Mouse (Mus musculus): ENCODE measurements at regions not wholly inside any gene's neighbourhood (a gene's known extent, or its start where the extent isn't known, plus 50 kb on each side); places are given as distances from the start of the nearest gene placed in this dataset.
A peak's percentile ranks its signal among the peaks of the same experiment; 100 is the strongest.

DNA sequence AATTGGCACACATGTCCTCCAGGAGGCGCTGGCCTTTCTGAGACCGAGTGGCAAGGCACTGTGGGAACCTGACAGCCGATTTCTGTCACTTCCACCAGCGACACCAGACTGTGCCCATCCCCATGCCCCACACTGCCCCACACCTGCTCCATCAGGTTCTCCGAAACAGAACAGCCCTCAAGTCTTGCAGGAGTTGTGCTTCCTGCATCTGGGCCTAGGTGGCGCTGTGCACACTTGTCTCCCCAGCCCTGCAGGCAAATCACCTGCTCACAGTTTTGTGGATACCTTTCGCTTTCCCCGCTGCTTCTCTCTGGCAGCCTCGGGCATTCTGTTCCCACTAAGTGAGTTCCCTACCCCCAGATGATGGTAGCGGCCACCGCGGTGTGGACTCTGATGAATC lies 112.9 kb upstream of the Wnt4 start:
- peak; percentile 77 for ATAC-seq (ENCODE audit: insufficient number of reproducible peaks, low FRiP score, low TSS enrichment)

DNA sequence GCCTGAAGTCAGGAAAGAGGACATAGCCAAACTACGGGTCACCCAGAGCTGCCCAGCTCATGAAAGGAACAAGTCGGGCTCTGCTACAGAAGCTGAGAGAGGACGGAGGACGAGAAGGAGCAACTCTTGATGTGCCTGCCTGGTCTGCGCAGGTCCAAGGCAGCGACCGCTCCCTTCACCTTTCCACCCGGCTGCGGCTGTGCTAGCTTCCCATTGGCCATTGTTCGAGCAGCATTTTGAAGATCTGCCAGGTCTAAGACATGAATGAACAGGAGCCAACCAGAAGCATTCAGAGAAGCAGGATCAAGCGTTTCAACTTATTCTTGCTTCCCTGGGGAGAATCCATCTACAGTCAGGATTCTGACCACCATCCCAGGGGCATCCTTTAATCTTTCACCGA lies 113.3 kb upstream of the Wnt4 start:
- ATAC-seq (ENCODE audit: insufficient number of reproducible peaks, low FRiP score, low TSS enrichment) = no peak

DNA sequence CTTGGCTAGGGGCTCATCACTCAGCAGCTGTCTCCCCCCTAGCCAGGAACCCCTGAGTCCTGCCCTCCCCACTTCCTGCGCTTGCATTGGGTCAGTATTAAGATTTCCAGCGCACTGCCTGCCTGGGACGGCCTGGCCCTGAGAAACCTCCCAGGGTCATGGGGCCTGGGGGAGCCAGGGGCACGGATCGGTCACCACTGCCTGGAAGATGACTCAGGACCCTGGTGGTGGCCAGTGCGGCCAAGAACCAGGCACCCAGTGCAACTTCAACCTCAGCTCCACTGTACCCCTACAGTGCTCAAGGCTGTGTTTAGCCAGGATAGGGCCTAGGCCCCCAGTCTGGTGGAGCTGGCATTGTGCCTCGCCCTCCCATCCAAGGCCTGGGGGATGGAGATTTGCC lies 111.9 kb upstream of the Zbtb40 start:
- no peak for ATAC-seq (ENCODE audit: insufficient number of reproducible peaks, low FRiP score, low TSS enrichment)

DNA sequence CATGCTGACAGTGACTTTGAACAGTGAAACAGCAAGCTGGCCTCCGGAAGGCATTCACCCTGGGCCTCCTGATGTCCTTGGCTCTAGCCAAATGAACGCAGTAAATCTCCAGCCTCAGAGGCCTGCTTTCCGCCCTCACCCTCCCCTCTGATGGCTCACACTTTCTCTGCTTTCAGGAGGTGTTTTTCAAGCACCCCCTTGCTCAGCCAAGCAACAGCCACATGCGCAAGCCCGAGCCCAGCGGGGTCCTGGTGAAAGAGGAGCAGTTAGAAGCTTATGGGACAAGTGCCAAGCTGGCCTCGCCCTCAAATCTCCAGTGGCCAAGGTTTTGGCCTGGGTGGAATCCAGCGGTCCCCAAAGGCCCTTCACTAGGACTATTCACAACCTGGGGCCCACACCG lies 109.6 kb upstream of the Zbtb40 start:
- ATAC-seq (ENCODE audit: insufficient number of reproducible peaks, low FRiP score, low TSS enrichment) = no peak

DNA sequence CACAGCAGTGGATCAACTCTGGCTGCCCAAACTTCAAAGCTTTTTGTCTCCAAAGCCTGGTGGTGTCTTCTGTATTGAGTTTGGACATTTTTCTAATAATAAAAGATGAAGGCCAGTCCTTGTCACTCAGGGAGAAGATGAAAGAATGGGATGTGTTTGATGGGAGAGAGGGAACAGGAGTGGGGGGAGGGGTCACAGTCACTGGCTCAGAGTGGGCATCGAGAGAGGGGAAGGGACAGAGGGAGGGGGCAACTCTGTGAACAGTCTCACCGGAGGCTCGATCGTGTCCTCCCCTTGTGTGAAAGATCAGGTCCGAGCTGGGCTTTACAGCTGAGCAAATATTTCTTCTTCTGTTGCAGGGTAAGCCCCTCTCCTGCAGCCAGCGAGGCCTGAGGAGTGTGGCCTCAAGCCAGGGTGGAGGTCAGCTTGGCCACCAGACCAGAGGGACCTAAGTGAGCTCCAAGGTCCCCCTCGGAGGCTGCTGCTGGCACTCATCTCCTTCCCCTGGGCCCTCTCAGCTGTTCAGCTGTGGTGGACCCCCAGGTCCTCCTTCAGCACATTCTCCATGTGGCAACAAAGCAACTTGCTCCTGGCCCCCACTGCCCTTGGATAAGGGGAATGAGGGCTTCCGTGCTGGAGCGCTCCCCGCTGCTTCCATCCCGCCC lies 108.0 kb upstream of the Zbtb40 start:
- no peak for ATAC-seq (ENCODE audit: insufficient number of reproducible peaks, low FRiP score, low TSS enrichment)

DNA sequence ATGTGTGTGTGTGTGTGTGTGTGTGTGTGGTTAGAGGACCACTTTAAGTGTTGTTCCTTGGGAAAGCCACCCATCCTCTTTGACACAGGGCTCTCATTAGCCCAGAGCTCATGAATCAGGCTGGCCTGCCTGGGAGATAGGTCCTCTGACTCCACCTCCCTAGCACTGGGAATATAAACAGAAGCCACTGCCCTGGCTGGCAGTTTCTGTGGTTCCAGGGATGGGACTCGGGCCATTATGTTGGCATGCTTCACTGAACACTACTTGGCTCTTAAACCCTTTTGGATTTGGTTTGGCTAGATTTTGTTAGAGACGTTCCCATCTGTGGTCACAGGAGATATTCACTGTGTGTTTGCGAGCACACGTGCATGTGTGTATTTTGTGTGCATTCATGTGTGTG lies 100.2 kb upstream of the Zbtb40 start:
- ATAC-seq (ENCODE audit: insufficient number of reproducible peaks, low FRiP score, low TSS enrichment) = 0 out of 2 replicates have a peak, but pooled peaks have one; percentile 52

DNA sequence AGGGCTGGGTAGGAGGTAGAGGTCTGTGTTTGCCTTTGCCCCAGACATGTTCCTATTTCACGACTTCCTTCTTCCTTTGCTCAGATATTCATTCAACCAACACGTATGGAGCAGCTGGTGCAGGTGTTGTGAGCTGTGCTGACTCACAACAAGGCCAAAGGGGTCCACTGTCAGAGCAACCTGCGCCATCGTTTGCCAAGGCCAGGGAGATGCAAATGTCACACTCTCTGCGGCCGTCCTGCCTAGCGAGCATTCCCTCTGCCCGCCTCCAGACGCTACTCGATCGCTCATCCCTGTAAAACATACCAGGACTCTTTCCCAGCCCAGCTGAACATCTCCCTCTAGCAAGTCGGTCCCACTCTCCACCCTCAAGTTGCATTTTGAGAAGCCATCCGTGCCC lies 99.2 kb upstream of the Zbtb40 start:
- ATAC-seq (ENCODE audit: insufficient number of reproducible peaks, low FRiP score, low TSS enrichment) = no peak

DNA sequence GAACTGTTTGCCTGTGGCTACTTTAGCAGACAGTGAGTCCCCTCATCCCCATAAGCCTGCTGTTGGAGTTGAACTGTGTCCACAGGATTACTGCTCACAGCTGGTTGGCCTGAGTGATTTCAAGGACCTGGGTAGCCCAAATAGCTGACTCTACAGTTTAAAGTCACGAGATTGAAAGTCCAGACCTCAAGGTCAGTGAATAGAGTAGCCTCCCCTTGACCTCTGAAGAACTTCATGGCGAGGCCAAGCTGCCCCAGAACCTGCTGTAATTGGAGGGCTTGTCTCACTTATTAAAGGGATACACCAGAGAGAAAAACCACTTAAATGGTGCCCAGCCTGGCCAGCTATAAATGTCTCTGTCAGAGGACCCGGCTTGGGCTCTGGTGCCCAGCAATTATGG lies 97.7 kb upstream of the Zbtb40 start:
- ATAC-seq (ENCODE audit: insufficient number of reproducible peaks, low FRiP score, low TSS enrichment) = no peak

DNA sequence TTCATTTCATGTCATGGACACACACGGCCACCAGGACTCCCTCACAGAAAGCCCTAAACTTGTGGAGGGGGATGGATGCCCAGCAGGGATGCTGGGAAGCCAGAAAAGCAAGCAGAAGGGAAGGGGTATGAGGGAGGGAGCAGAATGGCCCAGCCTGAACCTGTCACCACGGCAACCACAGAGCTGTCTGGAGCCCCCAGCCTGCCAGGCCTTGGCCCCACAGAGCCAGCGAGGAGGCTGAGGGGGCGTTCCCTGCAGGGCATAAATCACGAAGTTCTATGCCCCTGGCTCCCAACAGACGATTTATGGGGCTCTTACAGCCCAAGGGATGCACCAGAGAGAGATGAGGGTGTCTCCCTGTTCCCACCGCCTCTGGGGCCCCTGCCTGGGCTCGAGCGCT lies 93.7 kb upstream of the Zbtb40 start:
- no peak for ATAC-seq (ENCODE audit: insufficient number of reproducible peaks, low FRiP score, low TSS enrichment)

DNA sequence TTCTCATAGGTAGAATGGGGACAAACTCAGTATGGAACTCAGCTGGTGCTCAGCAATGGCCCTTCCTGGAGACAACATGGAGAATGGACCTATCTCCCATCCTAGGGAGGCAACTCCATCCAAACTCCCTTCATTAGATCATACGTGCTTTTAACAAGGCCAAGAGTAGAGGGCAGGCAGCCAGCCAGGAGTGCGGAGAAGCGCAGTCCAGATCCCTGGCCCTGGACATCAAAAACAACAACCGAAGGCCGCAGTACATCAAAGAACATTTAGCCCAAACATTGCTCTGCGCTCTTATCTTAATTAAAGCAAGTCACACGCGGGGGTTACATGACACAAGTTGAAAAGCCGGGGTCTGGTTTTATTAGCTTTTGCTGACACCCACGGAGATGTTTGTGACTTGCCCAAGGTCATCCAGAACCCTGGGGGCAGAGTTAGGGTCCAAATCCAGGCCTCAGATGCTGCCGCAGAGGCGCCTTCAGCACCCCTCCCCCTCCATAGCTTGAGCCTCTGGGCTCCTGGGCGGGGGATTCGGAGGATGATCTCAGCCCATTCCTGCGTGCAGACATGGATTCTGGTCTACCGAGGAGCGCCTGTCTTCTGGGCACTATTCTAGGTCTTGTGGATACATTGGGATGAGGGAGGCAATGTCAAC lies 90.6 kb upstream of the Zbtb40 start:
- ATAC-seq (ENCODE audit: insufficient number of reproducible peaks, low FRiP score, low TSS enrichment) = no peak

DNA sequence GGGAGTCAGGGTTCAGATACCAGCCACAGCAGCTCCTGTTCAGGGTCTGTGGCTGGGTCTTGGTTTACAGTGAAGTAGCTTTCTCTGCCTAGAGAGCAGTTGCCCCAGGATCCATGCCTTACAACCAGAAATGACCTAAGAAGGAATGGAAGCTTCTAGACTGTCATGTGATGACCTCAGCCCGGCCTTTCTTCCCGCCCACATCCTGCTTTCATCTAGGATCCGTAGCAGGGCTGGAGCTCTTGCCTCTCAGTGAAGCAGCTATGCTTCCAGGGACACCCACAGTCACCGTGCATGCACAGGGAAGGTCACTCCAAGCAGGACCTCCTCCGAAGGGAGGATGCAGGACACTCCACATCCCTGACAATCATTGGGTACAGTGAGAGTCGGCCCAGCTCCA lies 89.5 kb upstream of the Zbtb40 start:
- no peak for ATAC-seq (ENCODE audit: insufficient number of reproducible peaks, low FRiP score, low TSS enrichment)

DNA sequence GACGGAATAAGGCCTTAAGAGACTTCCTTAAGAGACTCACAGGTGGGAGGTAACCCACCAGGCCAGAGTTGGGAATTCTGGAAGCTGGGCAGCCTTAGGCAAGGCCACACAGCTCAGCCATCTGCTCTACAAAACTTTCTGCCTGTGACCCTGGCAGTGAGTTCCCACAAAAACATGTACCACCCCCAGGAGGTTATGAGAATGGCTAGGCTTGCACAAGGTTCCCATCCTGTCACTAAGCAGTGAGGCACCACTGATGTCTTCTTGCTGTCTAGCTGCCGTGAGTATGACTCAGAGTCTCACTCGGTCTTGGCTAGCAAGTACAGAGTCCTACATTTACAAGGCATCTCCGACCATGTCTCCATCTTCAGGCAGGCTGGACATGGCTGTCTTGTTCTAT lies 87.7 kb upstream of the Zbtb40 start:
- no peak for ATAC-seq (ENCODE audit: insufficient number of reproducible peaks, low FRiP score, low TSS enrichment)

DNA sequence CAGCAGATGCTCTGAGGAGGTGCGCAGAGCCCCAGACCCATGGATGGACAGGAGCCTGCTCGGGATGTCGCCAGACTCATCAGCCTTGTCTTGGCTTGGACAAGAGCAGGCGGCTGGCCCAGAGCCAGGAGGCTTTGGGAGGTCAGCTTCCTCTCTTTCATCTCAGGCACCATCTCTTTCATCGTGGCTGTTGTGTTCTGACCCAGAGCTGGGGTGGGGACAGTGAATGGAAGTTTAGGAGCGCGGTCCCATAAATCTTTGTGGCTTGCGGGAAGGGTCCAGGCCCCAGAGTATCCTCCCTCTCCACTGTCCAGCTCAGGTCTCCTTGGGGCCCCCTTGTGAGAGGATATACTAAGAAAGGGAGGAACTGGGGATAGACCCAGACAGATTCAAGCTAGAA lies 87.2 kb upstream of the Zbtb40 start:
- ATAC-seq (ENCODE audit: insufficient number of reproducible peaks, low FRiP score, low TSS enrichment) = no peak

DNA sequence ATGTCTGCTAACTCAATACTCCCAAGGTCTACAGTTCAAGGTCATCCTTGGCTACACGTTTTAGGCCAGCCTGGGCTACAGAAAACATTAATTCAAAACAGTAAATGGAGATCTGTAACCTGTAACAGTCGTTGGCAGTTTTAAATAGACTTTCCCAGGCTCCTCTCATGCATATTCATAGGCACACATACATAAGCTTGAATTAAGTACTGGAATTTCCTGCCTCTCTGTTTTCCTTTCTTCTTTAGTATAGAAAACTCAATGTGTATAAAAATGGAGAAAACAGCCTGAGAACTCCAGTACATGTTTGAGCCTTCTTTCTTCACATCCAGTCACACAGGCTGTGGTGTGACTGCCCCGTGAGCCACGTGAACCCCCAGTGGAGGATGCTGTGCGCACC lies 86.0 kb upstream of the Zbtb40 start:
- no peak for ATAC-seq (ENCODE audit: insufficient number of reproducible peaks, low FRiP score, low TSS enrichment)

DNA sequence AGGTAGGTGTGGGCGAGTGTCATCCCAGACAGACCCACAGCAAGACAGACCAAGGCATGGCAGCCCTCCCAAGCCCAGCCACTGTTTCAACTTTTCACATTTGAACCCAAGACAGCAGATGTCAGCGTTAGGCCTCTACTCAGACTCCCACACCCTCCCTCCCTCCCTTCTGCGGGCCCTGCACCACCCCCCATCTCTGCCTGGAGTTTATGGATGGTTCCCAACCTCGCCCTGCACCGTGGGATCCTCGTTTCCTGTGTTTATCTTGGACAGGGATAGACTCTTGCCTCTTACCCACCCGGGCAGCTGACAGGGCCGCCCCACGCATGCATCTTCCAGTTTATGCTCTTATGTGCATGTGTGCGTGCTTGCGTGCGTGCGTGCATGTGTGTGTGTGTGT lies 85.2 kb upstream of the Zbtb40 start:
- no peak for ATAC-seq (ENCODE audit: insufficient number of reproducible peaks, low FRiP score, low TSS enrichment)

DNA sequence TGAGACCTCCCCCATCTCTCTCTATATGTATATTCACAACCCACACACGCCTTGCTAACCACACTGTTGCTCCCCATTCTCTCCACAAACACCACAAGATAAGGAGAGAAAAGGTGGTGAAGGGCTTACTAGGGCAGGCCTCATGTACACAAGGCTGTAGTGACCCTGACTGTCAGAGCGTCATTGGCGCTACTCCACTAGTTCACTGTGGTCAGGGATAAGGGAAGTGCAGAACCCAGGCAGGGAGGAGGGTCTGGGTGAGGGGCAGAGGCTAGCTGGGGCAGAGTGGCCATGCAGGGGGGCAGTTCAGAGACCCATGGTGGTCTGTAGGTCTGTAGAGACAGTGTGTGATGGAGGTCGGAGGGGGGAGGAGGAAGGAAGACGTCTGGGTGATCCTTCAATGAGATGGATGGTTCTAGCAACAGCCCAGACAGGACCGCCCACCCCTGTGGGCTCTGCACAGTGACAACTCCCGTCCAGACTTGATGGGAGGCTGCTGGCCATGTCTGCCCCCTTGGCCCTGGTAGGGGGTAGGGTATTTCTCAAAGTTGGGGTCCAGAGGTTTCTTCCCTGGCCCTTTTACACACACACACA lies 82.1 kb upstream of the Zbtb40 start:
- ATAC-seq (ENCODE audit: insufficient number of reproducible peaks, low FRiP score, low TSS enrichment) = no peak

DNA sequence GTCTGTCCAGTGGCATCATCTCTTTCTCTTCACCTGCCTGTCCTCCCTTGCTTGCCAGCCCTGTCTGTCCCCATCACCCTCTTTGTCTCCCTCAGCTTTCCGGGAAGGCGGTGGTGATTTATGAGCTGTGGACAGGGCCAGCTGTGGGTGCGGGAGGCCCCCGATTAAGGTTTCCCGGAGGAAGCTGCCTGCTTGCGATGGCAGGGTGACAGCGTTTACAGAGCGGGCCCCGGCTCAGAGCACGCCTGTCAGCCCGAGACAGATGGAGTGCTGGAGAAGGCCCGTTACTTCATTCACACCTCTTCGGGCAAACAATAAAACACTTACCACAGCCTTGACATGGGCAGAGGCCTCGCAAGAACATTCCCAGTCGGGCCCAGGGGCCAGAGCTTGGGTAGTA lies 79.6 kb upstream of the Zbtb40 start:
- no peak for ATAC-seq (ENCODE audit: insufficient number of reproducible peaks, low FRiP score, low TSS enrichment)

DNA sequence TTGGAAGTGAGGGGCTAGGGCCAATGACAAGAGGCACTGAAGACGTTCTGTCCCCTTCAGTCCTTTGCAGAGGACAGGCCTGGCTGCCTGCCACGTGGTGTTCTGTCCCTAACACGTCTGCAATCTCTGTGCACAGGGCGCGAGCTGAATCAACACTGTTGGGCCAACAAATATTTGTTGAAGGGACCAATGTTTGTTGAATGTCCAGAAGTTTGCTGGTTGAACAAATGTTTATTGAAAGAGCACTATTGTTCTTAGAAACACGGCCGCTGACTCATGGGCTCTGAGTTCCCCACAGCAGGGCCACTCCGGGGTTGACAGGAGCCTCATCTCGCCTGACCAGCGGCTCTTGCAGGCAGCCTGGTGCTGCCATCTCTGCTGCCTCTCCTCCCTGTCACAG lies 73.1 kb upstream of the Zbtb40 start:
- ATAC-seq (ENCODE audit: insufficient number of reproducible peaks, low FRiP score, low TSS enrichment) = no peak

DNA sequence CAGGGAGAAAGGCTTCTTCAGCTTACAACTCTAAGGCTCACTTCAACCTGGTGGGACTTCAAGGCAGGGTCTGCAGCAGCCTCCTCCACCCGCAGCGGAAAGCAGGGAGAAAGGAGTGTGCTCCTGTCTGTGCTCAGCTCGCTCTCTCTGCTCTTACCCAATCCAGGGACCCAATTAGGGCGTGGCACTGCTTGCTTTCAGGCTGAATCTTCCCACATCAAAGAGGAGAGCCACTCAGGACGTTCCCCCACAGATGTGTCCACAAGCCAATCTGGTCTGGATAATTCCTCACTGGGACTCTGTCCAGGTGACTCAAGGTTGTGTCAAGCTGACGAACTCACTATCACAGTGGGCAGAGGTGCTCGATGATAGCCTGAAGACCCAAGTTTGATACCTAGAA lies 72.0 kb upstream of the Zbtb40 start:
- ATAC-seq (ENCODE audit: insufficient number of reproducible peaks, low FRiP score, low TSS enrichment) = no peak

DNA sequence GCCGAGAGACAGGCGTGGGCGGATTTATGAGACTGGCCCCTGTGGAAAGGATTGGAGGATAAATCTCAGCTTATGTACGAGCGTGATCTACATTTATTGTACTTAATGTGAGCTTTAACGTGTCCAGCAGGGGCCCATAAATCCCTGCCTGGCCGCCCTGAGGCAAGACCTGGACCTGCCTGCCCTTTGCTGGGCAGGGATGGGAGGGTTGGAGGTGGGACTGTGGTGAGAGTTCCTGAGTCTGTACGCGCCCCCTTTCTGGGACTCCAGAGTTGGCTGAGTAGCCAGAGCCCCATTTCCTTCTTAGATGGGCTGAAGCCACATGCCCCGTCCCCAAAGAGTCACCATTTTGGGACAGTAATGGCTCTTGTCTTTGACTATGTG lies 69.7 kb upstream of the Zbtb40 start:
- no peak for ATAC-seq (ENCODE audit: insufficient number of reproducible peaks, low FRiP score, low TSS enrichment)

DNA sequence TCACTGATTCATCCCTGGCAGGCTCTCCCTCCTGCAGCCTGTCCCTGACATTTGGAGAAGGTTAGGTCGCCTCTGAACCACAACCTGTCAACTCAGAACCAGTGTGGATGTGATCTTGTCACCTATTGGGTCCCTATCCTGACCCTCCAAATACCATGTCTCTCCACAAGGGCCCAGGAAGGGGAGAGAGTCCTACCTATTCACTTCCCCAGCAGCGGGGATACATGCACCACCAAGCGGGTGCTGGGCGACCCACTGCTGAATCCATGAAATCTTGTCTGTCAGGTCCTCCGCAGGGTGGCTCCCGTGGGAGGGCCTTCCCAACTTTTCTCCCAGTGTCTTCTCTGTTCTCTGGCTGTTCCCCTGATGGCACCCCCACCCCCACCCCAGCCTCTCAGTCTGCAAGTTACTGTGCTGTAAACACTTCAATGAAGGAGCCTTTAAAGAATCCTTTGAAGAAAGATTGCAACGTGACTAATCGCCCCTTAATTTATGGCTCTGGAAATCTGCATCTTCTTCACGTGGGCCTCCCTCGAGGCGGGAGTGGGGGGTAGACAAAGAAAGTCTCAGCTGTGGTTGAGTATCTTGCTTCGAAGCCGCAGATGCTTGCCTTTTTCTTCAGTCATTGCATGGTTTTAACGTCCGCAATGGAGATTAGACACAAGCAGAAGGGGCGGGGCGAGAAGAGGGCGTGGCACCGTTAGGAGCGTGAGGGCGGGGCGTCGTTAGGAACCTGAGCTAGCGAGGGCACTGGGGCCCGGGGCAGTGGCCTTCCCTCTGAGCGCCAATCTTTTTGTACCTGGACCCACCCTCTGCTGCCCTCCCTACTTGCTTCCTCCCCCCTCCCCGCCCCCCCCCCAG lies 69.1 kb upstream of the Zbtb40 start:
- ATAC-seq (ENCODE audit: insufficient number of reproducible peaks, low FRiP score, low TSS enrichment) = no peak
